Mouse (Mus musculus) cerebellum, adult (tissue): ENCODE measurements at regions not wholly inside any gene's neighbourhood (a gene's known extent, or its start where the extent isn't known, plus 50 kb on each side); places are given as distances from the start of the nearest gene placed in this dataset.

Experiments used
- ATAC-seq: cut with Nextera tagmentation; 2 replicates; pipeline ENCODE4 v1.9.2; 2017; ENCODE audit warnings: mild to moderate bottlenecking, moderate library complexity, mixed read lengths; ENCODE audit not compliant: insufficient number of reproducible peaks, low FRiP score, low TSS enrichment

GRCm38 (mm10) chr16:95929700-95930435, 60.9 kb downstream of the Psmg1 start:
- no peak for ATAC-seq

DNA sequence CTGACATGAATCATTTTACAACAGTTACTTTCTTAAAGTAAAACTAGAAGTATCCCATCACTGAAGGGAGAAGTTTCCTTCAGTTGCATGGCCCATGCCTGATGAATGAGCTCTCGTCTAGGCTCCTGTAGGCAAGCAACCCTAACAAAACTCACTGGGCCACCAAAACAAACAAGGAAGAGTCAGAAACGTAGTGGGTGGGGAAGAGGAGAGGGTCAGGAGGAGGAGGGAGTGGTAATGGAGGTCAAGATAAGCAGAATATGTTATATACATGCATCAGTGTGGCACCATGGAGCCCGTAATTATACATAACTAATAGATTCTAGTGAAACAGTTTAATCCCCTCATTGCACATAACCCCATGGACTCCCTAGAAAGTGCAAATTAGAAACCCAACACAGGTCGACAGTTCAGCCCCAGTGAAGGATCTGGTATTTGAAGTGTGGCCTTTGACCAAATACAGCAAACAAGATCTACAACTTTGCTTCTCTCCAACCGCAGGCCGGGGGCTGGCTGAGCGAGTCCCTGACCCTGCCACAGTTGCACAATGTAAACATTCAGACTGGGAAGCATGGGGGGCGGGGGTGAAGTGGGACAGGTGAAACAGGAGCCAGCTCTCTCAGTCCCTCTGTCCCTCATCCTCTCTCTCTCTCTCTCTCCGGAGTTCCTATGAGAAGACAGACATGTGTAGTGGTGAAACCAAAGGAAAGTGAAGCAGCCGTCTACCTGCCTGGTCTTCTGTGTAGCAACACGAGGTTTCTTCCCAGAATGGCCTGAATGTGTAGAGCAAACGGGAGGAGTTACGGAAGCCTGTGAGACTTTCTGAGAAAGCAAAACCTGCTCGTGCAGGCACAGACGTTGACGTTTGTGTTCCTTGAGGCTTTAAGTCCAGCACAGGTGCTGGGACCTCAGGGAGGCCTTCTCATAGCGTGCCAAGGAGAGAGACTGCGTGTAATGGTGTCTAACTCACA, 62.2 kb downstream of the Psmg1 start:
- ATAC-seq = no peak

GRCm38 (mm10) chr16:95926558-95926957, 64.2 kb downstream of the Psmg1 start:
- ATAC-seq = no peak

DNA sequence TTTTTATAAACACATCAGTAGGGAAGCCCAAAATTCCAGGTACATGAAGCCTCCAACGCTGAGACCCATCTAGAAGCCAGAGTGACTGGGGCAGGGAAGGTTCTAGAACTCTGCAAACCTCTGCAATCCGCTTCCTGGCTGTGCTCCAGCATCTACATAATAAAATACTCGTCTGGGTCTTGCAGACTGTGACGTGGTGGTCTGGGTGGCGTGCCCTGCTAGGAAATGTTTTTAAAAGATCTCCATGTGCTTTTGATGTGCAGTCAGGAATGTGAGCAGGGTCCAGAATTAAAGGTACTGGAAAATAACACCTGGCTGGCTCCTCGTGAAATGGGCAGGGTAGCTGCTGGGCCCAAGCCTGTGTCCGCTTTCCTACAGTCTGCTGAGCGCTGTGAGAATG, 66.0 kb downstream of the Psmg1 start:
- no peak for ATAC-seq

- ATAC-seq = no peak
These were observed 66.8 kb downstream of the Psmg1 start for GRCm38 (mm10) chr16:95923991-95924390.

DNA sequence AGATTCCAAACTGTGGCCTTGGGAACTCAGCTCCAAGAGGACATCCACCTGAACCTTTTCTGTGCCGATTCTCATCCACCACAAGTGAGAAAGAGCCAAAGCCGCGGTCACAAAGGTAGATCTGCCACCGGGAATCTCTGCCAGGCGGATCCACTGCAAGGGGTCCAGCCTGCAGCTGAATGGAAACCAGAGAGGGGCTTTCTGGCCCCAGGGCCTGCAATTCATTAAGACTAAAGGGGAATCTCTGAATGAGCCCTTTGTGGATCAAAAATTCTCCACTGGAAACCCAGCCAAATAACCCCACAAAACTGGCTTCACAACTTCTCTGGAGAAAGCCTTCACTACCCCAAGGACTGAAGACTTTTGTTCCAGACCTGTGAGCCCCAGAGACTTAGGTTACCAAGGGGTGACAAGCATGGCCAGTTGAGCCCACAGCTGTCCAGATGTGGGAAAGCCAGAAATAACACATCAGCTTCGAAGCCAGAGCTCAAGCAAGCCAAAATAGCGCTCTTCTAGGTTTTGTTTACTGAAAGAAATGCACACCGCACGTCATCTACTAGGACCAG, 68.3 kb downstream of the Psmg1 start:
- ATAC-seq = no peak

DNA sequence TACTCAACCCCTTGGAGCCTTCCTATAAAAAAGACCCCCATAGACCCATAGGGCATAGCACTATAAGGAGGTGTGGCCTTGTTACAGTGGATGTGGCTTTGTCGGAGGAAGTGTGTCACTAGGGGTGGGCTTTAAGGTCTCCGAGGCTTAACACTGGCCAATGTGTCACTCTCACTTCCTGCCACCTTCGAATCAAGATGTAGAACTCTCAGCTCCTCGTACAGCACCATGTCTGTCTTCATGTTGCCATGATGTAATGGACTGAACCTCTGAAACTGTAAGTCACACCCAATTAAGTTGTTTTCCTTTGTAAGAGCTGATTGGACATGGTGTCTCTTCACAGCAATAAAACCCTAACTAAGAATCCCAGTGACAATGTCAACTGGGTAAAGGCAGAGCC, 69.6 kb downstream of the Psmg1 start:
- ATAC-seq = no peak

DNA sequence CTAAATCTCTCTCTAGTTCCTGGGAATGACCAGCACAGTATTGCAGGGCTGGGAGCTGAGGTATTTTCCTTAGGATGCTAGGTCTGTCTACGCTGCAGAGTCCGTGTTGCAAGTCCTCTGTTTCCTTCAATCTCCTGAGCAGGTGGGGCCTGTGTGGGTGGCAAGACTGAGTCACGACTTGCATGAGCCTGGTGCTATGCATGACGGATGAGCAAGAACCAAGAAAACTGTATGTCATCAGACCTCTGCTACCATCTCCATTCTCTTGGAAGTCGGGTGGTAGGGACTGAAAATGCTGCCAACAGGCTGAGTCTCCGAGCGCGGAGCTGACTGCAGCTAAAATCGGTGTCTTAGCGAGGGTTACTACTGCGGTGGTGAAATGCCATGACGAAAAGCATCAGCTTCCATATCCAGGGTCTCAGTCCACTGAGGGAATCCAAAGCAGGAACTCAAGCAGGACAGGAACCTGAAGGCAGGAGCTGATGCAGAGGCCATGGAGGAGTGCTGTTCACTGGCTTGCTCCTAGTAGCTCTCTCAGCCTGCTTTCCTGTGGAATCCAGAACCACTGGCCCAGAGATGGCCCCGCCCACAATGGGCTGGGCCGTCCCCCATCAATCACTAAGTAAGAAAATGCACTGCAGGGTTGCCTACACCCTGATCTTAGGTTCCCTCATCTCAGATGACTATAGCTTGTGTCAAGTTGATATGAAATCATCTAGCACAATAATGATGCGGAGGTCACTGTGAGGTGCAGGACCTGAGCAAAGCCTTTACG, 71.9 kb downstream of the Psmg1 start:
- ATAC-seq = no peak

- ATAC-seq = no peak
These were observed 72.9 kb downstream of the Psmg1 start for GRCm38 (mm10) chr16:95917635-95918407.

DNA sequence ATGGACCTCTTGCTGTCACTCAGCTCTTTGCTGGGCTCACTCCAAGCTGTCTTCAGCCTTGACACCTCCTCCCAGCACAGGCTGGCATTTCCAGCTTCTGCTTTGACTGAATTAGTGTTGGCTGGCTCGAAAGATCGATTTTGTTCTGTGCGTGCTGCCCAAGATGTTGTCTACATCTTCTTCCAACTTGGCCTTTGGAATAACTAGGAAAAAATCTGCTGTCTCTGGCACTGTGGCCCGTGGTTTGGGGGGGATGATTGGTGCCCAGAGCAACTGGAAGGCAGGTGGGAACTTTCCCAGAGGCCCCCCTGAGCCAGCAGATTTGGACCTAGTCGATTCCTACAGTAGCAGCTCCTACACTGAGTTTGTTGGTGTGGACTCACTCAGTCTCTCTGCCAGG, 76.9 kb downstream of the Psmg1 start:
- no peak for ATAC-seq

DNA sequence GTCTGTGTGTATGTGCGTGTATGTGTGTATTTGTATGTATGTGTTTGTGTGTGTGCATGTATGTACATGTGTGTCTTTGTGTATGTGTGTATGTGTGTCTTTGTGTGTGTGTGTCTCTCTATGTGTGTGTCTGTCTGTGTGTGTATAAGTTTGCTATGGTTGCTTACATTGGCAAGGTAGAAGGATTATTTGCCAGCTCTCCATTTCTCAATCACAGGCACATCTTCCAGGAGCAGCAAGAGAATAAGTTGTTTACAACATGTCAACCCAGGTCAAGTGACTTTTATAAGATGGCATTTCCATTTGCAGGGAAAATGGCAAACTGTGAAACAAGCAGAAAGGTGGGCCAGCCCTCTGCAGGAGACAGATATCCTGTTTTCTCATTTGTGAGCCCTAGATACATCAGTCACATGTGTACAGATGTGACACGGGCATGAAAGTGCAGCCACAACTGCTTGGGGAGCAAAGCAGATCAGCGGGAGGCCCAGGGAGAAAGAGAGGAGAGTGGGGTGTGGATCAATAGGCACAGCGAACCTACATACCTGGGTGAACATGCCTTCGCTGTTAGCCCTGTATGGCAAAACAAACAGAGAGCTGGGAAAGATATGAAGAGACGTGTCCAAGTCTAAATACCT, 86.1 kb downstream of the Psmg1 start:
- no peak for ATAC-seq

DNA sequence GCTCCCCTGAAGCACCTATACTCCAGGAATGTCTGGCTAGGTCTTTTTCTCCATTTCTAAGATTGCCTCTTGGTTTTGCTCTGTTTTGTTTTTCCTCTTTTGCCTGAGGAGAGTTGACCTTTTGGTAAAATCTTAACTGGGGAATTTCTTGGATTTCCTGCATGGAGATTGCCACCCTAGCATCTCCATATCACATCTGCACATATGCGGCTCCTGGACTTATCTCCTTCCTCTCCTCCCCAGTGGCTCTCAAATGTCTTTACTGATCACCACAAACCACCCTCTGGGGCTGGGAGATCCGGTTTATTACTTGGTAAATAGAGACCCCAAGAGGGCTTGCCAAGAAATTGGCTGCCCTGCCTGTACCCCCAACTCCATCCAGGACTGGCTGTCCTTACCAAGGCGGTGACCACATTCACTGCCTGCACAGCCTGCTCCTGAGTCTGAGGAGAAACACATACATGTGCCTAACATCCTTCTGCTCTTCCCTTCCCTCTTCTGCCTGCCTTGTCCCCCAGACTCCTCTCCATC, 87.3 kb downstream of the Psmg1 start:
- ATAC-seq = no peak

DNA sequence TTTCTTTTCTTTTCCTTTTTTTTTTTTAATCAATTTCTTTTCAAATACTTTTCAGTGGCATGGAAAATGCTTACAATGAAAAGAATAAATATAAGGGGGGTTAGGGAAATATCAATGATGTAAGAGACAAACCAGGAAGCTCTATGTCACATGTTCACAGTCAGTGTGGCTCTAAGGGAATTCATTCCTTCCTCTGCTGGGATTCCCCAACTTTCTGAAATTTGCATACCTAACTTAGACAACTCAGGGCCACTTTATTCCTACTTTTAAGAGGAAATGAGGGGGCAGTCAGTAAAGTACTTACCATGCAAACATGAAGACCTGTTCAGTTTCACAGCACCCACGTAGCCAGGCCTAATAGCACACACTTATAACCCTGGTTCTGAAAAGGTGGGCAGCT, 88.6 kb downstream of the Psmg1 start:
- no peak for ATAC-seq

GRCm38 (mm10) chr16:95901388-95901787, 89.4 kb downstream of the Psmg1 start:
- no peak for ATAC-seq

DNA sequence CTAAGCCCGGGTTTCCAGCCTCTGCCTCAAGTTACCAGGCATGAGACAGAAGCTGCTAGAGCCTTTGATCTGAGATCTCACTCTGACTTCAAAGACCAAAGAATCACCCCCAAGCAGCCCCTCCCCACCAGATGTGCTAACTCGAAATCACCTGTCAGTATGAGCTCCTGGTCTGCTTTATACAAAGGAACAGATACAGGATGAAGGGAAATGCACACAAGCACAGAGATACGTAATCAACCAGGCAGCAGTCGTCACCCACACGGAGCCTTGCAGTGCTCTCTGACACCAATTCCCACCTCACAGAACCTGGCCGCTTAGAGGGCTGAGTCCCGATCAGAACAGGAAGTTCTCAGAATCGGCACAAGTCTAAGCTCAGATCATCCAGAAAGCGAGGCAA, 90.6 kb downstream of the Psmg1 start:
- no peak for ATAC-seq

- no peak for ATAC-seq
These were observed 91.1 kb downstream of the Psmg1 start for GRCm38 (mm10) chr16:95899672-95900071.

- no peak for ATAC-seq
These were observed 92.9 kb downstream of the Psmg1 start for GRCm38 (mm10) chr16:95897843-95898242.

- no peak for ATAC-seq
These were observed 94.6 kb downstream of the Psmg1 start for GRCm38 (mm10) chr16:95896126-95896525.
